Mouse (Mus musculus) cerebellum, postnatal 14 days (tissue): ENCODE measurements around the gene Rgma.

Experiments used
- DNase-seq, 2 experiments: peaks; one replicate each; pipeline ENCODE4 v3.0.0; 2021; ENCODE audit warnings: mixed read lengths in 2 of 2

The Rgma gene

GRCm38 (mm10) chr7:73434336-73434677, 59.0 kb downstream of the Rgma start:
- no peak for DNase-seq

GRCm38 (mm10) chr7:73435685-73436084, 60.4 kb downstream of the Rgma start:
- peak in 1 of 2 experiments; percentile 40 for DNase-seq

- DNase-seq, result no peak
Measured at GRCm38 (mm10) chr7:73441802-73442201, 66.5 kb downstream of the Rgma start.

GRCm38 (mm10) chr7:73442246-73442645, 66.9 kb downstream of the Rgma start:
- no peak for DNase-seq

GRCm38 (mm10) chr7:73451594-73451993, 76.3 kb downstream of the Rgma start:
- no peak for DNase-seq

GRCm38 (mm10) chr7:73452187-73452808, 77.0 kb downstream of the Rgma start:
- DNase-seq, result no peak

GRCm38 (mm10) chr7:73454113-73454512, 78.8 kb downstream of the Rgma start:
- DNase-seq, result peak; percentile 25 to 26

GRCm38 (mm10) chr7:73463546-73463945, 88.2 kb downstream of the Rgma start:
- DNase-seq, result no peak

- DNase-seq, result no peak
Measured at GRCm38 (mm10) chr7:73467741-73468140, 92.4 kb downstream of the Rgma start.
